ENCODE assay signal across 13 mouse cellular contexts in genomic region chr5:150830718-150831117, GRCm38 (mm10).
DNase-seq lines count a peak whose midpoint lies in the region; ATAC-seq lines count a peak whose summit lies in the region.
"Had no signal": no experiment of that assay in that cellular context is flagged by ENCODE, and none has a peak within 500 bp of the region (broad histone marks: within the 10 kb centered on the region; RNA-seq: fewer than 3 reads in every experiment).

No protein-coding gene starts in this region.

- peak overlapping the region; percentile 52 for H3K27ac ChIP-seq in hindbrain, embryonic 13.5 days
- no peak overlapping the region for H3K27ac ChIP-seq in hindbrain, embryonic 10.5 days
- H3K27ac ChIP-seq in embryonic facial prominence, embryonic 14.5 days (replicated peaks; ENCODE audit: low read depth, low read length), result no peak overlapping the region
- H3K27ac ChIP-seq in hindbrain, embryonic 16.5 days (ENCODE audit: low read depth, low read length), result no peak overlapping the region
- H3K27ac ChIP-seq: limb, embryonic 13.5 days had no signal

- ATAC-seq in hindbrain, embryonic 13.5 days (ENCODE audit: low FRiP score), result peak; percentile 55; the same call in 1 of the 2 replicates
- no peak for ATAC-seq in embryonic facial prominence, embryonic 14.5 days (ENCODE audit: low read depth)
- ATAC-seq in hindbrain, embryonic 16.5 days, result peak; percentile 48; the same call in 1 of the 2 replicates
- ATAC-seq: liver, postnatal 0 days had no signal

- peaks cover 5% of the 10 kb centered on the region; the same call in 1 of the 2 replicates for H3K9me3 ChIP-seq in hindbrain, embryonic 13.5 days
- no peaks in the 10 kb centered on the region; the same call in 1 of the 2 replicates for H3K9me3 ChIP-seq in hindbrain, embryonic 10.5 days
- H3K9me3 ChIP-seq in embryonic facial prominence, embryonic 14.5 days (ENCODE audit: control insufficient read depth, low read length), result 0 out of 2 replicates have a peak, but pooled peaks cover 4% of the 10 kb centered on the region
- no peaks in the 10 kb centered on the region for H3K9me3 ChIP-seq in hindbrain, embryonic 16.5 days (ENCODE audit: control insufficient read depth, low read length)

- H3K9ac ChIP-seq in hindbrain, embryonic 13.5 days, result no peak overlapping the region
- no peak overlapping the region for H3K9ac ChIP-seq in embryonic facial prominence, embryonic 14.5 days (ENCODE audit: low read depth, low read length)
- peak overlapping the region; percentile 18; the same call in 1 of the 2 replicates for H3K9ac ChIP-seq in hindbrain, embryonic 16.5 days (ENCODE audit: low read depth, low read length)
- H3K9ac ChIP-seq: limb, embryonic 13.5 days; liver, postnatal 0 days had no signal

- peaks cover 4% of the 10 kb centered on the region; the same call in 1 of the 2 replicates for H3K36me3 ChIP-seq in hindbrain, embryonic 13.5 days
- H3K36me3 ChIP-seq in hindbrain, embryonic 10.5 days, result no peaks in the 10 kb centered on the region
- H3K36me3 ChIP-seq in embryonic facial prominence, embryonic 14.5 days (ENCODE audit: control insufficient read depth, insufficient read depth, low read length), result no peaks in the 10 kb centered on the region
- H3K36me3 ChIP-seq in hindbrain, embryonic 16.5 days (ENCODE audit: control insufficient read depth, insufficient read depth, low read length), result no peaks in the 10 kb centered on the region

- H3K27me3 ChIP-seq in hindbrain, embryonic 13.5 days, result no peaks in the 10 kb centered on the region
- no peaks in the 10 kb centered on the region for H3K27me3 ChIP-seq in hindbrain, embryonic 10.5 days (ENCODE audit: insufficient read depth, poor library complexity, severe bottlenecking)
- no peaks in the 10 kb centered on the region for H3K27me3 ChIP-seq in embryonic facial prominence, embryonic 14.5 days (replicated peaks; ENCODE audit: control insufficient read depth, insufficient read depth, low read length)
- H3K27me3 ChIP-seq in hindbrain, embryonic 16.5 days (replicated peaks; ENCODE audit: control insufficient read depth, insufficient read depth, low read length), result no peaks in the 10 kb centered on the region
- H3K27me3 ChIP-seq: limb, embryonic 13.5 days had no signal

- no peak overlapping the region for H3K4me3 ChIP-seq in hindbrain, embryonic 13.5 days
- H3K4me3 ChIP-seq in hindbrain, embryonic 10.5 days, result no peak overlapping the region
- no peak overlapping the region for H3K4me3 ChIP-seq in embryonic facial prominence, embryonic 14.5 days (ENCODE audit: low read depth, low read length)
- H3K4me3 ChIP-seq in hindbrain, embryonic 16.5 days (ENCODE audit: low read length), result no peak overlapping the region
- H3K4me3 ChIP-seq: erythroblast, embryonic 14.5 days; limb, embryonic 13.5 days had no signal

- WGBS in hindbrain, embryonic 13.5 days, result 57% methylated on average over 9 of the region's 9 CpGs
- WGBS in hindbrain, embryonic 10.5 days, result 73% methylated on average over 9 of the region's 9 CpGs
- WGBS in embryonic facial prominence, embryonic 14.5 days, result 45% methylated on average over 9 of the region's 9 CpGs
- WGBS in hindbrain, embryonic 16.5 days, result 51% methylated on average over 9 of the region's 9 CpGs

- no peak overlapping the region for H3K4me2 ChIP-seq in hindbrain, embryonic 13.5 days
- H3K4me2 ChIP-seq in embryonic facial prominence, embryonic 14.5 days (ENCODE audit: low read depth, low read length), result no peak overlapping the region
- no peak overlapping the region for H3K4me2 ChIP-seq in hindbrain, embryonic 16.5 days (ENCODE audit: low read length)
- H3K4me2 ChIP-seq: limb, embryonic 13.5 days had no signal

- DNase-seq in hindbrain, embryonic 10.5 days (ENCODE audit: low spot score), result no peak
- peak; percentile 40 for DNase-seq in embryonic facial prominence, embryonic 14.5 days (ENCODE audit: low spot score)
- DNase-seq in retina, postnatal 1 day, result peak; percentile 62
- DNase-seq in cerebellum, adult 8-10 months, result no peak
- no peak for DNase-seq in thymus, postnatal 25 days
- DNase-seq: cerebellum, adult 11 months; heart, postnatal 36 days; liver, postnatal 0 days; spleen, adult 18-20 months had no signal

- 0 out of 2 replicates have a peak, but pooled peaks cover 12% of the 10 kb centered on the region for H3K4me1 ChIP-seq in hindbrain, embryonic 13.5 days (replicated peaks)
- peaks cover 3% of the 10 kb centered on the region; the same call in 1 of the 2 replicates for H3K4me1 ChIP-seq in hindbrain, embryonic 10.5 days (replicated peaks)
- no peaks in the 10 kb centered on the region for H3K4me1 ChIP-seq in embryonic facial prominence, embryonic 14.5 days (ENCODE audit: control insufficient read depth, insufficient read depth, low read length)
- H3K4me1 ChIP-seq in hindbrain, embryonic 16.5 days (ENCODE audit: control insufficient read depth, insufficient read depth, low read depth, low read length), result no peaks in the 10 kb centered on the region
- H3K4me1 ChIP-seq: limb, embryonic 13.5 days had no signal

Comparison
In these comparisons a context has a peak if more than half of its experiments do, and no peak if none do; other contexts are left out.
1. DNase-seq: peak in embryonic facial prominence, embryonic 14.5 days (single experiment) and retina, postnatal 1 day (single experiment); none in hindbrain, embryonic 10.5 days (single experiment), cerebellum, adult 8-10 months (single experiment) and thymus, postnatal 25 days (single experiment).